Mouse (Mus musculus): ENCODE data around the gene Eif3a.

Eif3a gene

DNA sequence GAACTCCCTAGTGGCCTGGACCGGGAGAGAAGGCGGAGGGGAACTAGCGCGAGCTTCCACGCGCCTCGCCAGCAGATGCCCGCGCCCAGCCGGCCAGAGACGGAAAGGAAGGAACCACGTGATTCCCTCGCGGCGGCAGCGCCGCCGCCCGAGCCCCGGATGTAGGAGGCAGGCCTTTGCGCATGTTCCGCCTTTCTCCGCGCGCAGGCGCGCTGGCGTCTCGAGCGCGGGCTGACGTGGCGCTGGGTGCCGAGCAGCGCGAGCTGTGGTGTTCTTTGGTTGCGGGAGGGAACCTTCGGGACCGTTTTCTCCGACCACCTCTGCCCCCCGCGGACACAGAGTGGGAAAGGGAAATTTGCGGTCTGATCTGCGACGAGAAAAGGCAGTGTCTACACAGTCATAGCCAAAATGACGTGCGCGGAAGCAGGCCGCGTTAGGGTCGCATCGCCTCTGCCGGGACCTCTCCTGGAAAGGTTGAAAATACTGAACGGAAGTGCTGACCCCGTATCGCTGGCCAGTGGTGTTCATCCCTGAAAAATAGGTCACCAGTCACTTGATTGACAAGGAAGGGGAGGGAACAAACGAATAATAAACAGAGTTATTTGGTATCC, at the start of gene Eif3a:
Gene Eif3a, minus strand, starts transcription at position 108 of the 611 bp plus-strand sequence.
- DNase-seq (ENCODE audit: low read depth, low spot score), result peak; percentile 92

DNA sequence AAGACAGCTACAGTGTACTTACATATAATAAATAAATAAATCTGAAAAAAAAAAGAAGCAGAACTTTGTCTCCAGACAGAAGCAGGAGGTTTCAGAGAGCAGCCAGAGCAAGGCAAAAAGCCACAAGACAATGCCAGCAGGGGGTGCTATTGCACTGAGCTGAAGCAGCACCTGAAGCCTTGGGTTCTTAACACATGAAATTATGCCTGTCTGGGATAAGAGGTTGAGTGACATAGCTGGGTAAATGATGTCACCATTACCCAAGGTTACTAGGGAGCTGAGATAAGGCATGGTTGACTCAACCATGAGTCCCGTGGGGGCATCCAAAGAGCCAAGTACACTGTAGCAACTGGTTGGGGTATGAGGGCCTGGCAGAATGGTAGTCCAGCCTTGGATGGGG, 47.3 kb upstream of the Eif3a start:
- DNase-seq (ENCODE audit: low read depth, low spot score), result peak; percentile 48

DNA sequence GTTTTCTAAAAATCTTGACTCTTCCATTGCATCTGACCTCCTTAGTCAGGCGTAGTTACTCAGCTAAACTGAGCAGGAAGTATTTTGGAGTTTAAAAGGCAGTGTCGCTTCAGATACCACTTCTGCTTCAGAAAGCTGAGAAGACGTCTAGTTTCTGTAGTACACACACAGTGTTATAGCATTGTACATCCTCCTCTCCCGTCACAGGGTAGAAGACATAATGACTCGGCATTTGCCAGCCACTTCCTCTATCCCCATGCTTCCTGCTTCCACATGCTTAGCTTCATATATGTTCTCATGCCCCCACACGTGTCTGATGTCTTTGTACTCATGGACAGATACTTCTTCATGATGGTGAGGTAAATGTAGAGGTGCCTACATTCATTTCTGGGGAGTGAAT, 28.2 kb upstream of the Eif3a start:
- no peak for DNase-seq (ENCODE audit: low read depth, low spot score)

DNA sequence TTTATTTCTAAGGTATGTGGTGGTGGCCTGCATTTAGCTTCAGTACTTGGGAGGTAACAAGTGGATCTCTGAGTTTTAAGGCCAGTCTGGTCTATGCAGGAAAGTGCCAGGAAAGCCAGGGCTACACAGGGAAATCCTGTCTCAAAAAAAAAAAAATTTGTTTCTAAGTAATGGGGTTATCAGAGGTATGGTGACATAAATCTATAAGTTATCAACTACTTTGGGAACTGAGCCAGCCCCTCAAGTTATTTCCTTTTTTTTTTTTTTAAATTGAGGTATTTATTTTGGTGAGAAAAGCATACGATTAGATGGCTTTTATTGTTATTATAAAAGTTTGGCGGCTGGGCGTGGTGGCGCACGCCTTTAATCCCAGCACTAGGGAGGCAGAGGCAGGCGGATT, 22.7 kb upstream of the Eif3a start:
- DNase-seq (ENCODE audit: low read depth, low spot score), result no peak

DNA sequence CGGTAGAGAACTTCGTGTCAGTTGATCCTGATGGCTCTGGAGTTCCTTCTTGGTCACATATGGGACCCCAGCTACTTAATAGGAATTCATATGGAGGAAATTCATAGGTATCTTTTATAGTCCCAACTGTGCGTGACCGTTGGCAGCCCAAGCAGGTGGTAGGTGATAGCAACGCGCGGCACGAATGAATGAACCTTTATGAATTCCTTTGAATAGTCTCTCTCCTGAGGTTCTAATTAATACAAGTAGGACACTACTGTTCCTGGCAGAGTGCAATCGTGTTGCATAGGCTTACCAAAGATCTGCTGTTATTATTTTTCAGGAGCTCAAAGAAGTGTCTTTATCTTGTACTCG, 21.6 kb upstream of the Eif3a start:
- no peak for DNase-seq (ENCODE audit: low read depth, low spot score)

DNA sequence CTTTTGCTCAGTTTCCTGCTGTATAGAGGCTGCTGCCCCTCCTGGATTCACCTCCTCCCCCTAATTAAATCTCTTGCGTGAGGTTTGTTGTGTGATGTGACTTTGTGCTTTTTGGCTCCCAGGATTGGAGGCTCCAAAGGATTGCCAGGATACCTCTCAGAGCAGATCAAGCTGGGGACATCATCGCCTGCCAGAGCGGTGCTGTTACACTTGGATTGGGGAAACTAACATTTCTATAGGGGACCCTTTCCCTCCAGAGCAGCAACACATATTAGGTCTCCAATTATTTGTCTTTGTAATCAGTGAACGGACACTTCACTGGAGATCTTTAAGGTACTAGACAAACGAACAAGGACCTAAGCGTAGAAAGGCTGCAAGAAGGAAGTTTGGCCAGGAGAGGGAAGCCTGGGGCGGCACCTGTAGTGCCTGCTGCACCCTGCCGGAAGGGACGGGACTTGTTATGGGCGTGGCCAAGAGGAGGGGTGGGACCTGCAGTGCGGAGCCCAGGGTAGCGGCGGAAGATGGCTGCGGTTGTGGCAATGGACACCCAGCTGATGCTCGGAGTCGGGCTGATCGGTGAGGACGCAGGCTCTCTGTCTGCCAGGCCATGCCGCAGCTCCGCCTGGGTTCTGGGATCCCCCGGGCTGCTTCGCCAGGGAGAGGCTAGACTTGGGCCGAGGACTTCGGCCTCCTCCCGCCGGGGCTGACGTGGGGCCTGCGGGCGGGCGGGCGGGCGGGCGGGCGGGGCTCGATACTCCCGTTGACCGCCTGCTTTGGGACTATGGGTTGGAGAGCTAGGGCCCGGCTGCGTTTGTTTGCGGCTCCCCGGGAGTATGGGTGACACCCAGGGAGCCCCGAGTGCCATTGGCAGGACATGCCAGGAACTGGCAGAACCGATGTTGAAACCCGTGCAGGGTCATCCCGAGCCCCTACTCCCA, 20.9 kb upstream of the Eif3a start, which contains the start of gene Fam45a:
Gene Fam45a, plus strand, starts transcription at position 488 of the 938 bp plus-strand sequence.
- DNase-seq (ENCODE audit: low read depth, low spot score), result peak; percentile 89

- no peak for DNase-seq (ENCODE audit: low read depth, low spot score)
Observed at GRCm38 (mm10) chr19:60809927-60810326, 19.5 kb upstream of the Eif3a start.

GRCm38 (mm10) chr19:60804903-60805302, 14.4 kb upstream of the Eif3a start:
- no peak for DNase-seq (ENCODE audit: low read depth, low spot score)

DNA sequence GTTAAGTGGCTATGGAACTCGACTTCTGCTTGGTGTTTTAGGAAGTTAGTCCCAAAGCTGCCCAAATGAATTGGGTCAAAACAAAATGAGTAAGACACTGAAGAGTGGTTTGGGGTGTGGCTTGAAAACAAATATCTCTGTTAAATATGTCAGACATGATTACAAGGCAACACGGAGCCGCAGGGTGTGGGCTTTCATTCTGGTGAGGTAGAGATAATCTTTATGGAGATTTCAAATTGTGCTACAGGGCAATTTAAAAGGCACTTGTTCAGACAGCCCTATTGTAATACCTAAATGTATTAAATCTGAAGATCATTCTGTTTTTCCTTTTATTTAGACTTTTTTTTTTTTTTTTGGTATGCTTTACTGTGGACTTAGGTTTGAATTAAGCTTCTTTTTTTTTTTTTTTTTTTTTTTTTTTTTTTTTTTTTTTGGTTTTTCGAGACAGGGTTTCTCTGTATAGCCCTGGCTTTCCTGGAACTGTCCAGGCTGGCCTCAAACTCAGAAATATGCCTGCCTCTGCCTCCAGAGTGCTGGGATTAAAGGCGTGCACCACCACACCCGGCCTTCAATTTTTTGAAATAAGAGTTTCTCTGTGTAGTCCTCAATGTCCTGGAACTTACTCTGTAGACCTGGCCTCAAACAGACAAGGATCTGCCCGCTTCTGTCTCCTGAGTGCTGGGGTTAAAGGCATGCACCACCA, 9.6 kb upstream of the Eif3a start:
- no peak for DNase-seq (ENCODE audit: low read depth, low spot score)

- DNase-seq (ENCODE audit: low read depth, low spot score), result no peak
Observed at GRCm38 (mm10) chr19:60797415-60797814, 7.0 kb upstream of the Eif3a start.

DNA sequence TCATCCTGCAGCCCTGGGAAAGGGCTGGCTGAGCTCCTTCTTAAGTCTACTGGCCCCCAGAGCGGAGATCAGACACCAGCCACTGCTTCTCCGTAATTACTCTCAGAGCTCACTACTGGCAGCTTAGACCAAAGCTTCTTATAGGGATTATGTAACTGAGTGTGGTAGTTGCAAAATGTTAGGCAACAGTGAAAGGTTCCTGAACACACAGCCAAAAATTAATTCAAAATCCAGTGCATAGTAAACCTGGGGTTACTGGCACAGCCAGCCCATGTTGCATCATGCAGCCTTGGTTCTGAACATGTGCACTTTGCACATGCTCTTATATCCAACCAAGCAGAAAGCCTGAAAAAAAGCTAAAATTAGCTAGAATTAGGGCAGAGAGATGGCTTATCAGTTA, 4.8 kb upstream of the Eif3a start:
- DNase-seq (ENCODE audit: low read depth, low spot score), result no peak

- no peak for DNase-seq (ENCODE audit: low read depth, low spot score)
Observed at GRCm38 (mm10) chr19:60793170-60793707, 2.8 kb upstream of the Eif3a start.

GRCm38 (mm10) chr19:60791164-60791563, 706 bp upstream of the Eif3a start:
- no peak for DNase-seq (ENCODE audit: low read depth, low spot score)

DNA sequence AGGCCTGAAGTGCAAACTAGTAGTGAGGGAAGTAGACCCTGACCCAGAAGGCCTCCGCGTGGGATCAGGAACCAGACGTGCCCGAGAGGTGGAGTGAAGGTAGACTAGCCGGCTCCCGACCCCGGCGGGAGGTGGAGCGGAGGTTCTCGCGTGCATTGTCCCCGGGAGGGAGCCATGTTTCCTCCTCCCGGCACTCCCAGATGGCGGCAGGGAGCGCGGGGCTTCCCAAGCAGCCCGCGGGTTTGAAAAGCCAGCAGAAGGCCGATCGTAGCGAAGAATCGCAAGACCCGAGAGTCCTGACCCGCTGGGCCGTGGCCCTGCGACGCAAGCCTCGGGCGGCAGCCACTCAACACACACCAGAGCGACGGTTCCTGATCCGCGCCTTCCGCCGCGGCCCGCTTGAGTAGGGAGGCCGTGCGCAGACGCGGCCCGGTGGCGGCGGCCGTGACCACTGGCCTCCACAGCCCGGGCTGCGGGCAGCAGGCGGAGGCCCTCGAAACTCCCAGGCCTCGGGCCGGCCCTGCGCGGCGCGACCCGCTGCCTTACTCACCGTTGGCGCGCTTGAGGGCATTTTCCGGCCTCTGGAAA, 445 bp downstream of the Eif3a start:
- peak; percentile 37 for DNase-seq (ENCODE audit: low read depth, low spot score)

DNA sequence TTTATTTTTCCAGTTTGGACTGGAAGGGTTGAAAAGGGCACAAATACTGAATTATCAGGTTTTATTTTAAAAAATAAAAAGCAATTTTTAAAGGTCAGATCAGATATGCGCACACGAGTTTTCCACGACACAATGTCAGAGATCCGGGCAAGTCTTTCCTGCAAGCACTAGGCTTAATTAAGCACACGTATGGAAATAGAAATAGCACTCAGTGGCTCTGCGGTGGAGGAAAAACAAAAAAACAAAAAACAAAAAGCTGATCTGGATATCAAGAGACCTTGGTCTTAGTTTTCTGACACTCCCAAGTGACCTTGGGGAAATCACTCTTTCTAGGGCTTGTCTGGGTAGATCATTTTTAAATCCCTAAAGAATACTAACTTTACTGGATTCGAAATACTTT, 1.0 kb downstream of the Eif3a start:
- DNase-seq (ENCODE audit: low read depth, low spot score), result no peak

GRCm38 (mm10) chr19:60788214-60788960, 2.1 kb downstream of the Eif3a start:
- DNase-seq (ENCODE audit: low read depth, low spot score), result no peak

- DNase-seq (ENCODE audit: low read depth, low spot score), result no peak
Observed at GRCm38 (mm10) chr19:60787465-60788150, 2.9 kb downstream of the Eif3a start.

DNA sequence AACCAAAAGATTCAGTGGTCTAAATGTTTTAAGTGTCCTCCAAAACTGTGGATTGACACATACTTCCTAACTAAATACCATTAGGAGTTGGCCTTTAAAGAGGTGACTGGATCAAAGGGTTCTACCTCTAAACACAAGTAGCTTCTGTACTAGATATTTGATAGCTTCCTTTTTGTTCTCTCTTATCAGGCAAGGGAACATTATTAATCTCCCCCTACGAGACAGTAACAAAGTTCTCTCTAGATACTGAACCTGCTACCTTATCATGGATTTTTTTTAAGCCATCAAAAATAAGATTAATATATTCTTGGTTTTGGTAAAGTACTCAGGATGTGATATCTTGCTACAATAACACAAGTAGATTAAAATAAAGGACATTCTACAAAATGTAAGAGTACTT, 5.7 kb downstream of the Eif3a start:
- DNase-seq (ENCODE audit: low read depth, low spot score), result no peak

GRCm38 (mm10) chr19:60782034-60782433, 8.4 kb downstream of the Eif3a start:
- no peak for DNase-seq (ENCODE audit: low read depth, low spot score)

GRCm38 (mm10) chr19:60773366-60773765, 17.1 kb downstream of the Eif3a start:
- no peak for DNase-seq (ENCODE audit: low read depth, low spot score)

Measured in embryo, embryonic 11.5 days (tissue).